ENCODE assay signal across 28 mouse cellular contexts in genomic region chr6:146515936-146516335, GRCm38 (mm10). TPM values are rescaled to one million over a fixed set of nuclear protein-coding genes. Genes with fewer than 3 reads are reported as not detected.
DNase-seq lines count a peak whose midpoint lies in the region; ATAC-seq and TF ChIP-seq lines count a peak whose summit lies in the region.
"Had no signal": no experiment of that assay in that cellular context is flagged by ENCODE, and none has a peak within 500 bp of the region (broad histone marks: within the 10 kb centered on the region; RNA-seq: fewer than 3 reads in every experiment).

No protein-coding gene starts in this region.

- TF ChIP-seq POLR2A in heart, adult 2 months (IDR thresholded peaks at IDR 0.05; ENCODE audit: insufficient read depth, low read depth, low read length): no peak

- no peak overlapping the region for H3K9ac ChIP-seq in heart, embryonic 16.5 days (ENCODE audit: low read length)
- H3K9ac ChIP-seq in heart, adult 2 months (ENCODE audit: low read depth, low read length): no peak overlapping the region
- H3K9ac ChIP-seq: heart, embryonic 13.5 days; hindbrain, embryonic 15.5 days; intestine, embryonic 15.5 days; liver, embryonic 15.5 days had no signal

- H3K36me3 ChIP-seq in heart, embryonic 16.5 days (ENCODE audit: control insufficient read depth, insufficient read depth): no peaks in the 10 kb centered on the region
- no peaks in the 10 kb centered on the region for H3K36me3 ChIP-seq in heart, adult 2 months (ENCODE audit: control insufficient read depth, insufficient read depth, low read length)
- H3K36me3 ChIP-seq: heart, embryonic 13.5 days; hindbrain, embryonic 15.5 days; intestine, embryonic 15.5 days; limb, embryonic 10.5 days; liver, embryonic 15.5 days; midbrain, embryonic 10.5 days had no signal

- H3K27me3 ChIP-seq in heart, embryonic 16.5 days (ENCODE audit: control insufficient read depth, insufficient read depth, low read length): no peaks in the 10 kb centered on the region
- no peaks in the 10 kb centered on the region for H3K27me3 ChIP-seq in heart, adult 2 months (ENCODE audit: control insufficient read depth, insufficient read depth, low read length)
- H3K27me3 ChIP-seq: heart, embryonic 13.5 days; hindbrain, embryonic 15.5 days; intestine, embryonic 15.5 days; liver, embryonic 15.5 days; Patski had no signal

- H3K4me2 ChIP-seq in heart, embryonic 16.5 days (ENCODE audit: low read depth, low read length): no peak overlapping the region
- H3K4me2 ChIP-seq: heart, embryonic 13.5 days; hindbrain, embryonic 15.5 days; intestine, embryonic 15.5 days; liver, embryonic 15.5 days had no signal

- 58% methylated on average over 6 of the region's 6 CpGs for WGBS in heart, embryonic 16.5 days
- 51% methylated on average over 6 of the region's 6 CpGs for WGBS in heart, adult 2 months

- intact Hi-C loops in heart, adult 2 months (cut with DNase I): no loop called here
- intact Hi-C loops in left cerebral cortex, postnatal 36 days (cut with DNase I): no loop called here

- H3K4me3 ChIP-seq in heart, embryonic 16.5 days (ENCODE audit: low read length): no peak overlapping the region
- H3K4me3 ChIP-seq in heart, adult 2 months: no peak overlapping the region
- H3K4me3 ChIP-seq: heart, embryonic 13.5 days; hindbrain, embryonic 15.5 days; intestine, embryonic 15.5 days; limb, embryonic 10.5 days; liver, embryonic 15.5 days; midbrain, embryonic 10.5 days had no signal

- peaks cover 20% of the 10 kb centered on the region for H3K4me1 ChIP-seq in heart, embryonic 16.5 days (ENCODE audit: control insufficient read depth, insufficient read depth, low read length)
- H3K4me1 ChIP-seq in heart, adult 2 months (ENCODE audit: control insufficient read depth, insufficient read depth, low read length): peaks cover 3% of the 10 kb centered on the region
- H3K4me1 ChIP-seq: hindbrain, embryonic 15.5 days; intestine, embryonic 15.5 days; liver, embryonic 15.5 days had no signal

- no peak for ATAC-seq in heart, embryonic 16.5 days (replicated peaks; ENCODE audit: extremely low read depth, insufficient read depth, low FRiP score)
- ATAC-seq: forebrain, embryonic 16.5 days; intestine, embryonic 15.5 days; Patski had no signal

- no peak for DNase-seq in heart, adult 2 months
- peak; percentile 36 for DNase-seq in thymus, postnatal 14 days
- DNase-seq in thymus, postnatal 10 days (ENCODE audit: low spot score in 2 of 2): no peak
- peak; percentile 15 for DNase-seq in brain, adult 2 months (ENCODE audit: low read depth, low spot score)
- DNase-seq in testis, postnatal 14 days (ENCODE audit: low spot score): peak; percentile 54
- no peak for DNase-seq in left cerebral cortex, postnatal 36 days (ENCODE audit: low spot score in 2 of 2)
- DNase-seq in lung, adult 18-20 months: no peak
- DNase-seq: adrenal gland, adult 2 months; B cell, adult 2 months; cerebellum, adult 18-20 months; cerebellum, postnatal 14 days; gastrocnemius, postnatal 14 days; heart, adult 18-20 months; kidney, adult 8-10 months; kidney, postnatal 10 days; liver; lung, postnatal 4 days; right cerebral cortex, postnatal 14 days had no signal

- H3K27ac ChIP-seq in heart, embryonic 16.5 days (ENCODE audit: low read length): peak overlapping the region; percentile 1; the same call in 1 of the 2 replicates
- no peak overlapping the region for H3K27ac ChIP-seq in heart, adult 2 months
- H3K27ac ChIP-seq: heart, embryonic 13.5 days; hindbrain, embryonic 15.5 days; intestine, embryonic 15.5 days; limb, embryonic 10.5 days; liver, embryonic 15.5 days; midbrain, embryonic 10.5 days; stomach, postnatal 0 days had no signal

- no peaks in the 10 kb centered on the region for H3K79me2 ChIP-seq in heart, adult 2 months (replicated peaks; ENCODE audit: control insufficient read depth, insufficient read depth, low read length)

- no peak for TF ChIP-seq EP300 in heart, adult 2 months (IDR thresholded peaks at IDR 0.05; ENCODE audit: insufficient read depth, low read depth, low read length)

- no peaks in the 10 kb centered on the region for H3K9me3 ChIP-seq in heart, embryonic 16.5 days (replicated peaks; ENCODE audit: control insufficient read depth, low read length)
- H3K9me3 ChIP-seq: heart, embryonic 13.5 days; hindbrain, embryonic 15.5 days; intestine, embryonic 15.5 days; limb, embryonic 10.5 days; liver, embryonic 15.5 days; midbrain, embryonic 10.5 days had no signal

- TF ChIP-seq CTCF in heart, adult 2 months (IDR thresholded peaks at IDR 0.05): no peak

RNA-seq across cellular contexts. Expression of gene Itpr2, which starts 13.9 kb away (rescaled TPM):
- polyA plus RNA-seq in heart, embryonic 16.5 days (2015; fragmentation: Nextera tagmentation; extraction: Ambion mirVana): 39.4 and 49.4 TPM in 2 replicates
- 10 to 100 TPM; 20.1 to 23.7 TPM for total RNA-seq in heart, adult 2 months (2021)
- 6.6 and 8.1 TPM in 2 replicates for polyA plus RNA-seq in heart, adult 2 months (2012; rRNA removed)
- 10 to 100 TPM; 11.9 to 17.1 TPM for total RNA-seq in left cerebral cortex, postnatal 36 days (2021)

Comparison
In these comparisons a context has a peak if more than half of its experiments do, and no peak if none do; other contexts are left out.
1. DNase-seq: peak in thymus, postnatal 14 days (single experiment), brain, adult 2 months (single experiment) and testis, postnatal 14 days (single experiment); none in heart, adult 2 months (0 of 2), thymus, postnatal 10 days (0 of 2), left cerebral cortex, postnatal 36 days (0 of 2) and lung, adult 18-20 months (0 of 2).